Mouse (Mus musculus) layer of hippocampus, adult 8-10 months (tissue): ENCODE measurements around the gene Rbm8a2. TPM values are rescaled to one million over a fixed set of nuclear protein-coding genes. Genes with fewer than 3 reads are reported as not detected.
"Not testable (repeated sequence)": the region's sequence is repeated elsewhere in the genome, so short reads cannot be mapped to it uniquely, and the experiment has no call there.

Experiments used
- DNase-seq, 2 experiments: peaks; one replicate each; pipeline ENCODE4 v3.0.0; 2022; ENCODE audit warnings: low spot score in 2 of 2
- total RNA-seq, 4 experiments: library from RNA; stranded (reverse); gene quantifications; 2 replicates each; pipeline ENCODE4 v1.2.4; 2022

Gene Rbm8a2
- total RNA-seq: not detected

DNA sequence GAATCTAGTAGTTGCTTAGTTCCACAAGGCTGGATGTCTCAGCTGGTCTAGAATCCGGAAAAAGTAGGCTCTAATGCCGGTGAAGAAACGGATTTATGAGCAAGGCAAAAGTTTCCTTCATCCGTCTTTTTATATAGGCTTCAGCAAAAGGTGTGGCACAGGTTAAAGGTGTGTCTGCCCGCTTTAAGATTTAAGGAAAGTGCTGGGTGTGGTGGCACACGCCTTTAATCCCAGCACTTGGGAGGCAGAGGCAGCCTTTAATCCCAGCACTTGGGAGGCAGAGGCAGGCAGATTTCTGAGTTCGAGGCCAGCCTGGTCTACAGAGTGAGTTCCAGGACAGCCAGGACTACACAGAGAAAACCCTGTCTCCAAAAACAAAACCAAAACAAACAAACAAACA, at the start of gene Rbm8a2:
Gene Rbm8a2, minus strand, starts transcription at position 101 of the 400 bp plus-strand sequence.
- not testable (repeated sequence) for DNase-seq

DNA sequence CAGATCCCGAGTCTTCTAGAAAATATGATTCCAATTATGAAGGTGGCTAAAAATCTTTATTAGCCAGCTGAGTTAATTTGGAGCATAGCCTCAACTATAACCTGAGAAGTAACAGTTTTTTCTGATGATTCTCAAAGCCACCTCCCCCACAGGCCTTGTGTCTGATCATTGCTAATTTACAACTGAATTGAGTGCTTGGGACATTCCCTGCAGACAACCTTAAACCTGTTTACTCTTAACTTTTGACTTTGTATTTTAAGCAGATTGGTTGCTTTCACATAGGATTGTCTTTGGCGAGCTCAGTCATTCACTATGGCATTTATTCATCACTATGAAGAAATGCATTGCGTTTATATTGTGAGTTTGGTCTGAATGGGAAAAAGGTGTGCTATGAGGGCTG, 49.5 kb upstream of the Rbm8a2 start:
- no peak for DNase-seq

DNA sequence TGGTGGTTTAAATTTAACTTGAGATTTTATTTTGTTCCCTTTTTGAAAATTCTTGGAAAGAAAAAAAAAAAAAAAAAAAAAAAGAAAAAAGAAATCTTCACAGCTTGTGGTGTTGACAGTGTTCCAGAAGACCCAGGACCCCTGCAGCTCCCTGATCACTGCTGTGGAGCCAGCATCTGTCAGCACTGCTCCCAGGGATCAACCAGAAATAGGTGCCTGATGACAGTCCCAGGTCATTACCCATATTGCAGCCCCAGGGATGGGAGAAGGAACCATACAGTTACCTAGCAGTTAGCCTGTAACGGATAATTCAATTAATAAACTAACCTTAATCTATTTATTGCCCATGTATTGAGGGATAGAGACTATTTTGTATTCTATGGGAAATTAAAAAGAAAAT, 45.6 kb upstream of the Rbm8a2 start:
- DNase-seq: no peak

DNA sequence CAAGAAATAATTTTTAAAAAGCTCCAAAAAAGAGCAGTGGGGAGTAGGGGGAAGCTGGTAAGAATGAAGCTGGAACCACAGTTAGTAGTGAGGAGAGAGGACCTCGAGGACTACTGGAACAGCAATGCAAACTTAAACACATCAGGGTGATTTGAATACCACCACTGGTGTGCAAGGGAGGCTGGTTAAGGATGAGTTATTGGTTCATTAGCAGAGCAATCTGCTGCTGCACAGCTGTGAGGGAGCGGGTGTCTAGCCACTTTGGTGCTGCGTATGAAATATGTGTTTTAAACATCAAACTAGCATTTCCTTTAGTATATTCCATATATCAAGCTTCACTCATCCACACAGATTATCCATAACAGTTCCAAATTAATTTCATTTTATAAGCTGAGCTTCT, 39.6 kb upstream of the Rbm8a2 start:
- no peak for DNase-seq

DNA sequence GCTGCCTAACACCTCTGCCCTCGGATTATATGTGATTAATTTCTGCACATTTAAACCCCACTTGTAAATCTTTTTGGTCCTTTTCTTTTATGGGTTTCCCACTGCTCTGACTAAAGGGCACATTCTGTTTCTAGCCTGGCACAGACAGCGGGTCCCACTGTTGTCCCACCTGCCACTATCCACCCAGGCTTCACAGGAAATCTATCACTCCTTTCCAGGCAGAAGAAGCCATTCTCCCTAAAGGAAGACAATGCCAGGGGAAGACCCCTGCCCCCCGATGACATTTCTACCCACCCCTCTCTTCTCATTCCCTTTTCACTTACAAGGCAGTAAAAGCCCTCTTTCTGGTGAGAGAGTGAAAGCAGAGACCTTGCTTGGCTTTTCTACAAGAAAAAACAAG, 37.2 kb upstream of the Rbm8a2 start:
- no peak for DNase-seq

DNA sequence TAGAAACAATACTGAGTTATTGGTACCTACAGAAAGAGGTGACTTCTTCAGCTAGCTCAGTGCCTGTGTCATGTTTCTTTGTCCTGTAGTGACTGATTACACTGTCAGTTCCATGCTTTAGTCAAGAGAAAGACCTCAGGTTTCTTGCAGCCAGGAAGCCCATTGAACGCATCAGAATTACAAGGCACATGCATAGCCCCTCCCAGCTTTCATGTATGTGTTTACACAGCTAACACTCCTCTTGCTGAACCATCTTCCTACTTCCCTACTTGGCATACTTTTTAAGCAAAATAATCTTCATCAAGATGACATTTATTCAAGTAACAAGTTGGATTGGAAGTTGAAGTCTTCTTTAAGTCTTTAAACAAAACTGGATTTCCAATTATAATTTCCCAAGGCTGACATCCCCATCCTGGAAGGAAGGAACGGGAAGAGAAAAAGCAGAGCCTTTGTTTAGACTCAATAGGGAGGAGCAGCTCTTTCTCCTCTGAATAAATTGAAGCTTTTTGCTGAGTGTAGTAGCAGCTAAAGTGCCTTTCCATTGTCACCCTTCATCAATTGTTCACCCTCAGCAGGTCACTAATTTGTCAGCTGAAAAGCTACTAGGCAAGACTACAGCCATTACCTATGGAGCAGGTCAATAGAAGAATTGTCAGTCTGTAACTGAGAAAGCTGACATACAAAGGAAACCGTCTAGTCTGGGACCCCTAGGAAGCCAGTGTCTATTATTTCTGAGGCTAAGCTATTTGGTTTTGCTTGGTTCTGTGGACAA, 34.8 kb upstream of the Rbm8a2 start:
- no peak for DNase-seq

DNA sequence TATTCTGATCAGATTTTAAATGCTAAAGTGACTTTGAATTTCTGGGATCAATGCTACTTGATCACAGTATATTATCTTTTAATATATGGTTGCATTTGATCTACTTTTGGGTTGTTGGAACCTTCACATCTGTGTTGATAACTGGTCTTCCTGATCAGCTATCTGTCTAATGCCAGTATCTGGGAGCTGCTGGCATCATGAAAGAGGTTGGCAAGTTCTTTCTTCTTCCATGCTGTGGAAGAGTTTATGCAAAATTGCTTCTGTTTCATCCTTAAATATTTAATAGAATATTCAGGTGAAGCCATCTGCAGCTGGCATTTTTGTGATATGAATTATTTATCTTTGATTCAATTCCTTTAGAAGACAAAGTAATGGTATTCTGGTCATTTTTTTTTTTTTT, 32.6 kb upstream of the Rbm8a2 start:
- no peak for DNase-seq

DNA sequence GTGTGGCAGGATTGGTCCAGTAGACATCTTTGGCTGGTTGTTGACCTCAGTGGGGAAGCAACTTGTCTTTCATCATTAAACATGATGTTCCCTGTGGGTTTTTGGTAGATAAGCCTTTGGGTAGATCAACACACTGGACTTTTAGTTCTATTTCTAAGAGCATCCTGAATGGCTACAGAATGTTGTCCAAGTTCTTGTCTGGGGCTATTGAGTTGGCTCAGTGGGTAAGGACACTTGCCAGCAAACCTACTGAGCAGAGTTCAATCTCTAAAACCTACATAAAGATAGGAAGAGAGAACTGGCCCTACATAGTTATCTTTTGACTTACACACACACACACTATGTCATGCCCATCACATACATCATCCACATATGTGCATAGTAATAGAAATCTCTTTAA, 32.2 kb upstream of the Rbm8a2 start:
- no peak for DNase-seq

DNA sequence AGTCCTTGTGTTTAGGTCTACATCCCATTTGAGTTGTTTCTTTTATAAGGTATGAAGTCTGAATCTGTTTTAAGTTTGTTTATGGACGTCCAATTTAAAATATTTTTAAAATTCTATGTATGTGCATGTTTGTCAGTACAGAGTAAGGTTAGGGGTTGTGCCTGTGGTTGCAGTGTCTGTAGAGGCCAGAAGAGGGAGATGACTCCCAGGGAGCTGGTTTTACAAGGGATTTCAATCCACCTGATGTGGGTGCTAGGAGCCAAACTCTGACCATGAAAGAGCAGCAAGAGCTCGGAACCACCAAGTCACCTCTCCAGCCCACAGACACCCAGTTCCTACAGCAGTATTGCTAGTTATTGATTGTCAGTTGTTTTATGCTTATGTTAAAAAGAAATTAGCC, 29.5 kb upstream of the Rbm8a2 start:
- DNase-seq: no peak

DNA sequence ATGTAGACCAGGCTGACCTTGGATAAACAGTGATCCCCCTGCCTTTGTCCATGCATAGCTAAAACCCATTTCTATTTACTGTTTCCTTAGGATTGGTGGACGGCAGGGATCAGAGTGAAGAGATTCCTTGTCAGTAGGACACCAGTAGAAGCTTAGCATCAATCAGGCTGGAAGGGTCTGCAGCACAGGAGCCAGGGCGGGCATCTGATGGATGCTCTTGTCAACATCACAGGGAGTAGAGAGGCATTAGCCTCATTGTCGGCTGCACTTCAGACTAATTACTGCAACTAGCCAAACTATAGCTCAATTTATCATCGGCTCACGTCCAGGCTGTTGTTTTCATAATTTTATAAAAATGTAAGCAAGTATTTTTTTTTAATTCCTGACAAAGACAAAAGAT, 21.7 kb upstream of the Rbm8a2 start:
- DNase-seq: no peak

DNA sequence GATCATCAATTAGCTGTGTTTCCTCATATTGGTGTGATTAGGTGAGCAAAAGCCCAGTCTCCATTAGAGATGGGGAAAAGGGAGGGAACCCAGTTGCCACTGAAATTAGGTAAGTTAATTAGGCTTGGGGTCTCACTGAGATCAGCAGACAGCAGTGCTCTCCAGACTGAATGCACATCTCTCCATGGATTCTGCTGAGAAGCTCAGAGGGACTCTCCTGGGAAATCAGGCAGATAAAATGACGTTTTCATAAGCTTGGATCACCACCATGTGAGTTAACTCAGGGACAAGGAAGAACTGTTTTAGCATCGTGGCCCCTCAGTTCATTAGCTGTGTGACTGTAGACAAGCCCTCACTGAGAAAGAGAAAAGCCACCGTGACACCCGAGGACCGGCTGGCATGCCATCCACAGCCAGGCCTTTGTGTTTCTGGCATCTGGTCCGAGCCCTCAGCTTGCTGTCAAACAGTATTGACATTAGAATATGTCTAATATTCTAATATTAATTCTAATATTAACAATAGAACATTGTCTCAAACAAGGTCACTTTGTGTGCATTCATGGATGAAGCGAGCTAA, 18.2 kb upstream of the Rbm8a2 start:
- no peak for DNase-seq

DNA sequence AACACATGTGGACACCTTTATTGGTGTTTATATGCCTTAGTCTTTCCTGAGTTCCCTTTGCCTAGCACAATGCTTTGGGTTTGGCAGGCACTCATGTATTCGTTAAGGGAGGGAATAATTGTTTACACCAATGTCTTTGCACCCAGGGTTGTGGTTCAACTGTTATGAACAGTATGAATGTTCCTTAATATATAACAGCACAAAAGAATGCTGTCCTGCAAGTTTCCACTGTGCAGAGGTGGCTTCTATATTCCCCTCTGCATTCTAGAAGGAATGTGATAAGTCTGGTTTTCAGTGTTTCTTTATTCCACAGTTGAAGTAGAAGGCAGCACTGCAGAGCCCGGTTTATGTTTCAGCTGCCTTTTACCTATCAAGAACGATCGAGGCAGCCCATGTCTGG, 10.0 kb upstream of the Rbm8a2 start:
- no peak for DNase-seq

DNA sequence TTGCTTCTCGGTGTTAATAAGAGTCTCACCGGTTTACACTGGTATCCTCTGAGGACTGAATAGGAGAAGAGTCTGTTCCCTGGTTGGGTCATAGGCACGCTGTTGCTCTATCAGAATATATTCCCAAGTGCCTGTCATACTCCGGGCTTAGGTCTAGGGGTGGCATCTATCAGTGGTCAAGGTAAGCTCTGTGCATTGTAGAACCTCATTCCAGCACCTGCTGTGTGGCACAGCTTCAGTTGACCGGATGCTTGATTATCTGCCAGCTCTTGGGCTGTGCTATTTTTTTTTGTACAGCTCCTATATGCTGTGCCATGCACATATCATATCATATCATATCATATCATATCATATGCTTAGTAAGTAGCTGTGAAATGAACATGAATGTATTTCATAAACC, 9.5 kb upstream of the Rbm8a2 start:
- no peak for DNase-seq

DNA sequence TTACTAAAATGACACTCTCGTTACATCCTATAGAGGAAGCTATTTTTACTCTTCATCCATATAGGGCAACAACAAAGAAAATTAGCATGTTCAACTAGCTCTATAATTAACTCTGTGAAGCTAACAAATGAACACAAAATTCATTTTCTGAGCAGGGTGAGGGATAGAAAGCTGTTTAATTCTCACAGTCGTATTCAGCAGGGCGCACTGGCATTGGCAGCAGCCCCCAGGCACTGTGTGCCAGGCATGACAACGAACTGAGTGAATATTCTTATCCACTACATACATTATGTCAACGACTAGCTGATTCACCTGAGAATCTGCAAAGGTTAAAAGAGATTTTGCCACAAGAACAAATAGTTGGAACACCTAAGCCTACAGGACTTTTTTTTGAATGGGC, 8.2 kb downstream of the Rbm8a2 start:
- no peak for DNase-seq

DNA sequence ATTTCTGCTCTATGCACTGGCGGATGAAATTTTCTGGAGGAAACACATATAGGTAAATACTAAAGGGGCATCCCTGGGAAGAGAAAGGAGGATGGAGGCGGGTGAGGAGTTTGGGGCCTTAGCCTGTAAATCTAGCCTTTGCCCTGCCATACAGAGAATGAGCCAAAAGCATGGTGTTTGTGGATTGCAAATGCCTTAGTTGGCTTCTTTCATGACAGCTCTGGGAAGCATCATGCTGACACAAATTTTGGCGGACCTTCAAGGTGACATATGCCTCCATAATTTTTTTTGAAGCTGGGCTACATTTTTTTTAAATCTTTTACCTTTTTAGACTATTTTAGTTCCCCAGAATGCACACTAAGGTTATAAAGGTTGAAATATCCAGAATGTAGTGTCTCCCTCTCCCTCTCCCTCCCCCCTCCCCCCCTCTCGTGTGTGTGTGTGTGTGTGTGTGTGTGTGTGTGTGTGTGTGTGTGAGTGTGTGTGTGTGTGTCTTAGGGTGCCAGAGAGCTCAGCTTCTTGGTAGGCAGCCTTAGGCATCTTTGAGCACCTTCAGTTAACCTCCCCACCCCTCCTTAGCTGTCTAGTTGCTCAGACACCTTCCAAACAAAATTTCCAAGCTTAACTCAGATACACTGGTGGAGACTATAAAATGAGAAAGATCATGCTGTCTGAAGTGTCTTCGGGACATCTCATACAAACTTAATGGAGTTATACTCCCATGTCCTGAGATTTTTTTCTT, 11.7 kb downstream of the Rbm8a2 start:
- no peak for DNase-seq

DNA sequence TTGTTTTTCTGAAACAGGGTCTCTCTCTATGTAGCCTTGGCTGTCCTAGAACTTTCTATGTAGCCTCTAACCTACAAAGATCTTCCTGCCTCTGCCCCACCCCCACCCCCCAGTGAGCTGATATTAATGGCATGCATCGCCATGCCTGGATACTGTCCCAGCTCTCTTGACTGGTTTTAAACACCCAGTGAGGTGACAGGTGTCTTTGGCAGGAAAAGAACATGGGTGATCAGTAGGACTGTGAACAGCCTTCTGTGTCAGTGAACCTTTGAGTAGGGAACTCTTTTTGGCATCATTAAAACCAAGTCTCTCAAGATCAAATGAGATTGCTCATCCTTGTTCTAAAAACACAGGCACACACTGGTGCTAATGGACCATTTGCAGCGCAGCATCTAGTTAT, 17.1 kb downstream of the Rbm8a2 start:
- DNase-seq: no peak

DNA sequence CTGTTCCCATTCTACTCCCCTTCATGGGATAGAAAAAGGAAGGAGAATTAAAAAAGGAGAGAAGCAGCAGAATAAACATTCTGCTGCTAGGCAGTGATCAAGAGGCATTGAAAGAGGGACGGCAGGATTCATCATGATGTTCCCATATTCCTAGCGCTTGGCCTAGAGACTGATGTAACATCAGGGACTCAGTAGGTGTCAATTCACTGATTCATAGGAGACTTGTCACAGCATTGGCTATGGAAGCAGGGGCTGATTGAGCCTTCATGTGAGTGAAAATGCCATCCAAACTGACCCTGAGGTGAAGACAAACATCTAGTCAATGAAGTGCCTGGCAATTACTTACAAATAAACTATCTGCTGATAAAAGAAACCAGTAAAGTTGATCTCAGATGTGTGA, 28.1 kb downstream of the Rbm8a2 start:
- DNase-seq: no peak

DNA sequence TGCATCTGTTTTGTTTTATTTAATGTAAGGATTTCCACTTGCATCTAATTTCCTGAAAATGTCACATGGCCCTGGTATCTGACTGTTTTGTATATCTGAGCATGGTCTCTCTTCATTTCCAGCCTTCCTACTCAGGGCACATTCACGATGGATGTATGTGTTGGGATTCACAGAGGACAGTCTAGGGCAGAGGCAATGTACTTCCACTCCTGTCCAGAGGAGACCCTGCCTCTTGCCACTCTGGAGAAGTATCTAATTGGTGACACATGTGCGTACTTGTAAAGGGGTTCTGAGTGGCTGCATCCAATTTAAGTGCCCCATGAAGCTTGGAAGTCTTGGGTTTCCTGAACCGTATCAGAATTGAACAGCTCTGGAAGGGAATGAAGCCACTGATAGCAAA, 28.5 kb downstream of the Rbm8a2 start:
- DNase-seq: no peak

DNA sequence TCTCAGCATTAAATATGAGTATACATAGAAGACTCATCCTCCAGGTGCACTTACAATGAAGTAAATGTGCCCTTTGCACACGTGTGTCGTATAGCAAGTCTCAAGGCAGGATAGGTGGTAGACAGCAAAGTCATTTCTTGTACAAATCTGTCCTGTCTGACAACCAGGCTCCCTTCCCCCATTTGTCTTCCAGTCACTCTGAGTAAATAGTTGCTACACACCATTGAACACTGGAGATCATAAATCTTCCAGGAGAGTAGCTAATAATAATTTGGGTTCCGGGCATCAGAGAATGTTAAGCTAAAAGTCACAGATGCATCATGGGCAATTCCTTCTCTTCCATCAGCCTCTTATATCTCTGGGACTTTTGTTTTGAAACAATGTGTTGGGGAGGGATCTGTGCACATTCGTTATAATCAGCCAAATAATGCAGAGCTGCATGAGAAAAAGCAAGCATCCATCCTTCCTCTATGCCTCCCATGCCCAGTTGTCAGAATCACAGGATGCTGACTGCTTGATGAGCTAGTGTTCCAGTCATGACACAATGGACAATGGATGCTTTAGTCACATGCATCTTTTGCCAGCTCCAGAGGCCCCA, 32.1 kb downstream of the Rbm8a2 start:
- no peak for DNase-seq

DNA sequence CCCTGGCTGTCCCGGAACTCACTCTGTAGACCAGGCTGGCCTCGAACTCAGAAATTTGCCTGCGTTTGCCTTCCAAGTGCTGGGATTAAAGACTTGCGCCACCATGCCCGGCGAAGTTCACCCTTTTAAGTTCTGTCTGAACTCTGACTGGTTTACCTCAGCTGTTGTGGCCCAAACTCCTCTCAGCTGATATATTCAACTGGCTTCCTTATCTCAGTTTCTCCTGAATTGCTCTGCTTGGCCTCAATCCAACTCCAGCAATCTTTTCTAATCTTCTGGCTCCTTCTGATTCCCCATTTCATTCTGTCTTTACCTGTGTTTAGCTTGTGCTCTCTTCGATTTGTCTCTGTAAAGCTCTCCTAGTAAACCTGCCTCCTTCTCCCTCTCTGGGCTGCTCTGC, 35.7 kb downstream of the Rbm8a2 start:
- no peak for DNase-seq

DNA sequence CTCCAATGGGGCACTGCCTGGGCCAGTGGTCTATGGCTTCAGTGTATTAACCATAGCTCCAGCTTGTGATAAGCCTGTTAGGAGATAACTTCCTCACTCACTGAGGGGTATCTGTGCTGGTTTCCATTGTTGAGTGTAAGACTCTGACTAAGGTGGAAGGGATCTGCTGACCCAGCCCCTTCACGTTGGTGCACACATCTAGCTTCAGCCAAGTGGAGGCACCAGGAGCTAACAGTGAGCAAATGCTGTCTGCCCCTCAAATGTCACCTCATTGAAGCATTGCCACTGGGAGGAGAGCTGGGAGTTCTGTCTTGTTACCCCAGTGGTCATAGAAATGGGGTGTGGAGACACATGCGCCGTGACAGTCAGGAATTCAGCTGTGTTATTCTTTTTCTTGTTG, 40.2 kb downstream of the Rbm8a2 start:
- DNase-seq: no peak

DNA sequence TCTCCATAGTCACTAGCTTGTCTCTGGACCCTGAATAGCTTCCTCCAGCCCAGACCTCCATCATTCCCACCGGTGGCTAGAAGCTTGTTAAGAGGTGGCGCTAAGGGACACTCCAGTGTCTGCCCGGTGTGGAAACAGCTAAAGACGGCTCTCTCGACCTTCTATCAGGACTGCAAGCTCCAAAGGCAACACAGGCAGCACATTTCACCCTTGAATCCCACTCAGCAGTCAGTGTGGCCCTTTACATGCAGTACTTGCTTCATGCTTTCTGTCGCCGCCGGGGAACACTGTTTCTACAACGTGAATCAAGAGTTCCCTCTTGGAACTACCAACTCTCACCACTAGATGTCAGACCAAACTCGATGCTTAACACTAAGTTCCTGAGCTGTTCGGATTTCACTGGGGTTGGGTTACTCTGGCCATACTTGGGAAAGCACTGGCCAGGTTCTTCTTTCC, 42.6 kb downstream of the Rbm8a2 start:
- DNase-seq: peak; percentile 48 to 70
